Mouse (Mus musculus) forebrain, embryonic 16.5 days (tissue): Measurements from ENCODE around the gene Fbxo28. TPM values are rescaled to one million over a fixed set of nuclear protein-coding genes. Genes with fewer than 3 reads are reported as not detected.
A peak's percentile ranks its signal among the peaks of the same experiment; 100 is the strongest.

Experiments
- ATAC-seq: fragments of 200-750 bp; cut with Nextera tagmentation; 2 replicates; pipeline ENCODE4 v1.8.0; 2017; ENCODE audit warnings: mild to moderate bottlenecking, moderate library complexity
- H3K27ac ChIP-seq: fragments of 300-500 bp; sonication (generic); 2 replicates; pipeline ENCODE4 v1.5.1; 2014; ENCODE audit warnings: low read length, control low read depth
- H3K27me3 ChIP-seq: fragments of 300-500 bp; sonication (generic); replicated peaks from 2 replicates; pipeline ENCODE4 v1.6.1; 2014; ENCODE audit warnings: low read length; ENCODE audit not compliant: control insufficient read depth, insufficient read depth
- H3K36me3 ChIP-seq: fragments of 300-500 bp; sonication (generic); 2 replicates; pipeline ENCODE4 v1.6.1; 2014; ENCODE audit not compliant: control insufficient read depth, insufficient read depth
- H3K4me1 ChIP-seq: fragments of 300-500 bp; sonication (generic); replicated peaks from 2 replicates; pipeline ENCODE4 v1.6.1; 2014; ENCODE audit warnings: low read length; ENCODE audit not compliant: control insufficient read depth, insufficient read depth
- H3K4me2 ChIP-seq: fragments of 300-500 bp; sonication (generic); 2 replicates; pipeline ENCODE4 v1.6.1; 2014; ENCODE audit warnings: mild to moderate bottlenecking, low read length, control low read depth
- H3K4me3 ChIP-seq: fragments of 300-500 bp; sonication (generic); replicated peaks from 2 replicates; pipeline ENCODE4 v1.5.1; 2014; ENCODE audit warnings: mild to moderate bottlenecking, low read length, control low read depth
- H3K9ac ChIP-seq: fragments of 300-500 bp; sonication (generic); replicated peaks from 2 replicates; pipeline ENCODE4 v1.6.1; 2014; ENCODE audit warnings: low read depth, low read length, control low read depth
- H3K9me3 ChIP-seq: fragments of 300-500 bp; sonication (generic); 2 replicates; pipeline ENCODE4 v1.6.1; 2016; ENCODE audit warnings: low read length; ENCODE audit not compliant: control insufficient read depth
- WGBS: fragments of 180-500 bp; shearing (Covaris S2); extraction: QIAGEN DNeasy Blood & Tissue Kit; methylation state at CpG from one replicate; pipeline ENCODE4 v1.1.7; 2014; 5-methylcytosine and 5-hydroxymethylcytosine counted together
- polyA plus RNA-seq: library from polyadenylated mRNA; unstranded; fragments of >200 nt; fragmentation: Nextera tagmentation; extraction: Ambion mirVana; gene quantifications from 2 replicates; pipeline ENCODE4 v1.2.1, GENCODE M21; 2015

Fbxo28 gene
- polyA plus RNA-seq, 1 experiment from 2014 or later = 30.3 TPM

DNA sequence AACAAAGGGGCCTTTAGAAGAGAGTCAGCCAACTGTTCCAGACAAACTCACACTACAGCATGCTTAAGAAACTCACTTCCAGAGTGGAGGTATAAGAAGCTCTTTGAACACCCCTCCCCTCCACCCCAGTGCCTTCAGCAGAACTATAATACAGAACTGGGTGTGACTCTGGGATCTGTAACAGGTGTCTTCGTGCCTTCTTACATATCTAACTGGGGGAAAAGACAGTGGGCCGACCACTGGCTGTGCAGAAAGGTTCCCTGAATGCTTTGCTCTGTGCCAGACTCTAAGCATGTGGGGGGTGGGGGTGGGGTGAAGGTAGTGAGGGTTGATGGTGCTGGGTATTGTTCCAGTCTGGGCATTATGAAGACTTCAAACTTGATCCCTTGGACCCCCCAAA lies 52.8 kb downstream of the Fbxo28 start:
- no peaks in the 10 kb centered on the region; the same call in 1 of the 2 replicates for H3K27me3 ChIP-seq
- H3K36me3 ChIP-seq = no peaks in the 10 kb centered on the region
- H3K27ac ChIP-seq = no peak overlapping the region
- H3K4me3 ChIP-seq = no peak overlapping the region
- ATAC-seq = no peak
- H3K9ac ChIP-seq = no peak overlapping the region
- WGBS = 50% methylated on average over 2 of the region's 2 CpGs
- no peak overlapping the region for H3K4me2 ChIP-seq
- H3K9me3 ChIP-seq = no peaks in the 10 kb centered on the region
- no peaks in the 10 kb centered on the region for H3K4me1 ChIP-seq

DNA sequence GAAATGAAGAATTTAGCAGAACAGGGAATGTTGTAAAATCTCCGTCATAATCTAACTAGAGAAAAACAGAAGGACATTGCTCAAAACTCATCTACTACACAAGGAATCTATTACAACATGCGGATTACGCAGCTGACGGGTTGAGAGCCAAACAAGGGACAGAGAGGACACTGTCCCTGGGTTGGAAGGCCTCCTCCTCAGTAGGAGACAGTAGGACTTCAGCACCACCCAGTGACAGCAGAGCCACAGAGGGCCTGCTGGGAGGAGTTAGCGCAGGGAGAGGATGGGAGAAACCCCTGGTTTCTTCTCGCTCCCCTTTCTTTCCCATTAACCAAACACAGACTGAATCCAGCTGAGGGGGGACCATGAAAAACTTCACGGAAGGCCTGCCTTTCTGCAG lies 53.6 kb downstream of the Fbxo28 start:
- H3K27ac ChIP-seq = no peak overlapping the region
- no peaks in the 10 kb centered on the region for H3K36me3 ChIP-seq
- H3K9ac ChIP-seq = no peak overlapping the region
- H3K4me2 ChIP-seq = no peak overlapping the region
- no peaks in the 10 kb centered on the region; the same call in 1 of the 2 replicates for H3K27me3 ChIP-seq
- H3K4me3 ChIP-seq = no peak overlapping the region
- 67% methylated on average over 7 of the region's 7 CpGs for WGBS
- peaks cover 5% of the 10 kb centered on the region; the same call in 1 of the 2 replicates for H3K4me1 ChIP-seq
- H3K9me3 ChIP-seq = no peaks in the 10 kb centered on the region
- no peak for ATAC-seq

DNA sequence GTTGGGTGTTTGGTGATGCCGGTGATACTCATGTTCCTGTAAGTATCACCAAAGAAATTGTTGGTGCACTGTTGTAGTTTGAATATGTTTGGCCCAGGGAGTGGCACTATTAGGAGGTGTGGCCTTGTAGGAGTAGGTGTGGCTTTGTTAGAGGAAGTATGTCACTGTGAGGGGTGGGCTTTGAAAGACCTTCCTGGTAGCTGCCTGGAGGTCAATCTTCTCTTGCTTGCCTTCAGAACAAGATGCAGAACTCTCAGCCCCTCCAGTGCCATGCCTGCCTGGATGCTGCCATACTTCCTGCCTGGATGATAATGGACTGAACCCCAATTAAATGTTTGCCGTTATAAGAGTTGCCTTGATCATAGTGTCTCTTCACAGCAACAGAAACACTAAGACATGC lies 56.6 kb downstream of the Fbxo28 start:
- no peaks in the 10 kb centered on the region; the same call in 1 of the 2 replicates for H3K27me3 ChIP-seq
- H3K27ac ChIP-seq = no peak overlapping the region
- no peak overlapping the region for H3K4me3 ChIP-seq
- H3K36me3 ChIP-seq = no peaks in the 10 kb centered on the region
- H3K9ac ChIP-seq = no peak overlapping the region
- H3K4me2 ChIP-seq = no peak overlapping the region
- H3K4me1 ChIP-seq = peaks cover 24% of the 10 kb centered on the region
- WGBS = 90% methylated on average over 2 of the region's 2 CpGs
- no peak for ATAC-seq
- no peaks in the 10 kb centered on the region for H3K9me3 ChIP-seq

DNA sequence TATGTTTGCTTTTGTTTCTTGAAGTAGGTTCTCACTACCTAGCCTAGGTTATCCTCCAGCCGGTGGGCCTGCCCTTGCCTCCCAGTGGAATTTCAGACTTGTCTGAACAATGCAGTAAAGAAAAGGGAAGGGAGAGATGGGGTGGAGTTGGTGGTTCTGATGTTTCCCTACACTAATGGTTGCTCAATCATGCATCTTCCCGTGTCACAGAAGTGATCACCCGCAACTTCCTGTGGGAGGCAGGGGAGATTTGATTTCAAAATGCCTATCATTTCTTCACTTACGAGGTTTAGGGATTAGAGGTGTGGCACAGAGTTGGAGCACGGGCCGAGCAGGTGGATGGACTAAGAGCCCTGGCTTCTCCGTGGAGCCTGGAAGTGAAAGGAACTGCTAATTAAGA lies 58.2 kb downstream of the Fbxo28 start:
- H3K4me3 ChIP-seq = peak overlapping the region; percentile 93; the same call in 1 of the 2 replicates
- 28% methylated on average over 7 of the region's 7 CpGs for WGBS

DNA sequence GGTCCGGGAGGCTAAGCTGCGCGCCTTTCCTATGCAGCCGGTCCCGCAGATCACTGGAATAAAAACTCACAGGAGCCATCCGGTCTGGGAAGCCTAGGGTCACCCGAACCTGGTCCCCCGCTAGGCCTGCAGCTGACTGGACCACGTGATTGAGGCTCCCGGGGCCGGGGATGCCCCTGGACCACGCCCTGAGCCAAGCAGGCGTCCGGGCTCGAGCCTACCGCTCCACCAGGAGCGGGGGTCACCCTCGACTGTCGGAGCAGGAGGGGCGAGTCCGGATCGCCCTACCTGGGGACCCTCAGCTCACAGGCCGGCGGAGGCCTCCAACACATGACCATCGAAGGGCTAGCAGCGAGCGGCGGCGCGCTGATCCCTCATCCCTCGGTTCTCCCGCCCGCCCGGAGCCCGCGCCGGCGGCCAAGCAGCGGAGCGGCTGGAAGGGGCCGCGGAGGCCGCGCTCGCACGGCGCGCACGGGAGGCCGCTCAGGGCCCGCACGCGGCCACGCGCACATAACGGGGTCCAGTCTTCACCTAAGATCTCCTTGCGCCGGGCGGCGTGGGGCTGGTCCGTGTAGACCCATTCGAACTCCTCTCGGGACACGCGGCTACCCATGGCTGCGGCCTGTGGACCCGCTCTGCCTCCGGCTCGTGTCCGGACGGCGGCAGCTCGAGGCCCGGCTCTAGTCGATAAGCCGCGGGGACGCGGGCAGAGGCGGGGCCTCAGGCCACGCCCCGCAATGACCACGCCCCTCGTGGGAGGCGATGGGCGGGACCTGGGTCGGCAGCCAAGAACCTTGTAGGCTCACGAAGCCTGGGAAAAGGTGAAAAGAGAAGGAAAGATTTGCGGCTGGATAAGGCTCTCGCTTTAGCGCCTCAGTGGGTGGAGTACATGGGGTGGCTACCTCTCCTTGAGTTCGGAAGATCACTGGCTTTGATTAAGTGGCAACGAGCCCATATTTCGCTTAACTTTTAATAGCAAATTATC lies 59.0 kb downstream of the Fbxo28 start, which contains the start of gene Degs1:
Gene Degs1 (minus strand): TSS at position 714 of the 985 bp plus-strand sequence.
- ATAC-seq = peak; percentile 92
- Histone ChIP-seq H3K36me3 (peaks cover 8% of the 10 kb centered on the region; the same call in 1 of the 2 replicates), H3K9me3 (no peaks in the 10 kb centered on the region), H3K4me1 (peaks cover 24% of the 10 kb centered on the region), H3K27ac (peak within 1 kb of the TSS; percentile 75), H3K4me2 (peak within 1 kb of the TSS; percentile 81), H3K27me3 (no peaks in the 10 kb centered on the region; the same call in 1 of the 2 replicates), H3K4me3 (peak within 1 kb of the TSS; percentile 93), H3K9ac (peak within 1 kb of the TSS; percentile 87)
- under 1% methylated on average over 87 of the region's 94 CpGs for WGBS

More for the DNA sequence above, 58.2 kb downstream of the Fbxo28 start:
- H3K27me3 ChIP-seq = no peaks in the 10 kb centered on the region; the same call in 1 of the 2 replicates
- H3K4me2 ChIP-seq = peak overlapping the region; percentile 81
- 0 out of 2 replicates have a peak, but pooled peaks cover 2% of the 10 kb centered on the region for H3K36me3 ChIP-seq
- no peak overlapping the region for H3K9ac ChIP-seq
- peaks cover 24% of the 10 kb centered on the region for H3K4me1 ChIP-seq
- no peaks in the 10 kb centered on the region for H3K9me3 ChIP-seq
- ATAC-seq = peak; percentile 4; the same call in 1 of the 2 replicates
- no peak overlapping the region for H3K27ac ChIP-seq

DNA sequence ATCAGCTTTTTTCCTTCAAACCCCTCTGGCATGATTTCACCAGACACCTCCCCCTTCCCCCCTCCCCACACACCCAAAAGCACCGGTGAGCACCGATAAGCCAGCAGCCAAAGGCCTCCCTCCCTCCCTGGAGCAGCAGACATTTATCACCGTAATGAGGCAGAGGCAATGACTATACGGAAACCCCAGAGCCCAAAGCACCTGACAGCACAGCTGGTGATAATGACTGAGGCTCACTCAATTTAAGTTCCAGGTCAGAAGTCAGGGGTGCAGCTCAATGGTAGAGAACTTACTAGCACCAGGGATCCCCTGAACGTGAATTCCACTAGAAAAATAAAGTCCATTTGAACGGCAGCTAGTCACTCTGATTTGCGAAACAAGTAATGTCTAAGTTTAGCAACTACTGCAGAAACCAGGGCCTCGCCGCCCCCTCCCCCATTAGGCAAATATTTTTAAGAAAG lies 60.1 kb downstream of the Fbxo28 start:
- peak overlapping the region; percentile 21 for H3K4me3 ChIP-seq
- WGBS = 21% methylated on average over 9 of the region's 9 CpGs
- no peaks in the 10 kb centered on the region; the same call in 1 of the 2 replicates for H3K27me3 ChIP-seq
- peak overlapping the region; percentile 81 for H3K4me2 ChIP-seq
- no peak for ATAC-seq
- peaks cover 24% of the 10 kb centered on the region for H3K4me1 ChIP-seq
- H3K9ac ChIP-seq = peak overlapping the region; percentile 9; the same call in 1 of the 2 replicates
- H3K36me3 ChIP-seq = peaks cover 13% of the 10 kb centered on the region; the same call in 1 of the 2 replicates
- no peaks in the 10 kb centered on the region for H3K9me3 ChIP-seq
- H3K27ac ChIP-seq = no peak overlapping the region

DNA sequence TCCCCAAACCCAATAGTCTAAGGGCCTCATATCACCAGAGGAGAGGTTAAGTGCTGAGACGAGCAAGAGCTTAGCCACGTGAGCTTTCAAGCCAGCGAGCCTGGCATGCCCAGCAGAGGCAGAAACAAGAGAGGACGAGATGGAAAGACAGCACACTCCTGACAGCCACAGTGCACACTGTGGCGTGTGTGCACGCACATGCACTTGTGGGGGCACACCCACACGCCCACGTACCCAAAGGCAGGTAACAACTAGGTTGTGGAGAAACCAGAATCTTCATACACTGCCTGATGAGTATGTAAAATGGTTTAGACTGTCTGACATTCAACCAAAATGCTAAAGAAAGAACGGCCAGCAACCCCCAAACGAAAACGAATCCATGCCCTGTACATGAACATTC lies 60.9 kb downstream of the Fbxo28 start:
- Histone ChIP-seq H3K4me3 (peak overlapping the region; percentile 21; the same call in 1 of the 2 replicates), H3K27ac (no peak overlapping the region), H3K9ac (no peak overlapping the region)

DNA sequence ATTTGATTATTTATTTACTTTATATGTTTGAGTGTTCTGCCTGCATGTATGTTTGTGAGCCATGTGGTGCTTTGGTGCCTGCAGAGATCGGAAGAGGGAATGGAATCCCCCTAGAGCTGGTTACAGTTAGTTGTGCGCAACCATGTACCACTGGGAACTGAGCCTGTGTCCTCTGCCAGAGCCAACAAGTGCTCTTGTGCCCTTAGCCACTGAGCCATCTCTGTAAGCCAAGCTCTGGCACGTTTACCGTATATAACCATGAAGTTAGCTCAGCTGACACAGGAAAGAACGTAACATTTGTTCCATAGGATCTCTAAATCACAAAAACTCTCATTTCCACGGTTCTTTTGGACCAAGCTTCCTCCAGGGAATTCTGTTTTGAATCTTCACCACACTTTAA lies 61.4 kb downstream of the Fbxo28 start:
- H3K4me3 ChIP-seq = no peak overlapping the region
- no peak overlapping the region for H3K9ac ChIP-seq
- no peak for ATAC-seq
- peaks cover 13% of the 10 kb centered on the region; the same call in 1 of the 2 replicates for H3K36me3 ChIP-seq
- H3K9me3 ChIP-seq = no peaks in the 10 kb centered on the region
- H3K27ac ChIP-seq = no peak overlapping the region
- peaks cover 24% of the 10 kb centered on the region for H3K4me1 ChIP-seq
- no peak overlapping the region for H3K4me2 ChIP-seq
- no peaks in the 10 kb centered on the region; the same call in 1 of the 2 replicates for H3K27me3 ChIP-seq
- 82% methylated on average over 6 of the region's 6 CpGs for WGBS

More for the DNA sequence above, 60.9 kb downstream of the Fbxo28 start:
- Histone ChIP-seq H3K4me1 (peaks cover 24% of the 10 kb centered on the region), H3K4me2 (peak overlapping the region; percentile 81), H3K36me3 (peaks cover 13% of the 10 kb centered on the region; the same call in 1 of the 2 replicates), H3K27me3 (no peaks in the 10 kb centered on the region; the same call in 1 of the 2 replicates), H3K9me3 (no peaks in the 10 kb centered on the region)
- ATAC-seq = no peak
- 50% methylated on average over 11 of the region's 11 CpGs for WGBS

DNA sequence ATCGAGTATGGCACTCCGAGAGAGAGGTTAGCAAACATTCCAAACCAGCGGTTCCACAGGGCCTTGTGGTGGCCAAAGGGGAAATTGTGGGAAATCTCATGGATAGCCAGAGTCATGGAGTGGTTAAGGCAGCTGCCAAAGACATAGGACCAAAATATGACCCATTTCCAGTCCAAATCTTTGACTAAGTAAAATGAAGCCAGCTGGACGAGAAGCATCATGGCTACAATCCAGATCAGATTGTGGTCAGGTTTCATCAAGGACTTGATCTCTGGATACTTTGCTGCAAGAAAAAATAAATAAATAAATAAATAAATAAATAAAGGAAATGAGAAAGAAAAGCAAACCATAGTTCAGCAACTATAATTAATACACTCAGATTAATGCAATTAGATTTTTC lies 62.0 kb downstream of the Fbxo28 start:
- Histone ChIP-seq H3K9ac (no peak overlapping the region), H3K27me3 (no peaks in the 10 kb centered on the region)
- ATAC-seq = no peak

More for the DNA sequence above, 62.0 kb downstream of the Fbxo28 start:
- 94% methylated on average over 4 of the region's 4 CpGs for WGBS
- Histone ChIP-seq H3K4me2 (no peak overlapping the region), H3K4me3 (no peak overlapping the region), H3K4me1 (peaks cover 24% of the 10 kb centered on the region), H3K36me3 (peaks cover 13% of the 10 kb centered on the region; the same call in 1 of the 2 replicates), H3K9me3 (no peaks in the 10 kb centered on the region), H3K27ac (no peak overlapping the region)
